Mouse (Mus musculus): Measurements from ENCODE around the gene 1810055G02Rik. TPM values are rescaled to one million over a fixed set of nuclear protein-coding genes. Genes with fewer than 3 reads are reported as not detected.

The 1810055G02Rik gene
- polyA plus RNA-seq, 1 experiment = 44.7 TPM

DNA sequence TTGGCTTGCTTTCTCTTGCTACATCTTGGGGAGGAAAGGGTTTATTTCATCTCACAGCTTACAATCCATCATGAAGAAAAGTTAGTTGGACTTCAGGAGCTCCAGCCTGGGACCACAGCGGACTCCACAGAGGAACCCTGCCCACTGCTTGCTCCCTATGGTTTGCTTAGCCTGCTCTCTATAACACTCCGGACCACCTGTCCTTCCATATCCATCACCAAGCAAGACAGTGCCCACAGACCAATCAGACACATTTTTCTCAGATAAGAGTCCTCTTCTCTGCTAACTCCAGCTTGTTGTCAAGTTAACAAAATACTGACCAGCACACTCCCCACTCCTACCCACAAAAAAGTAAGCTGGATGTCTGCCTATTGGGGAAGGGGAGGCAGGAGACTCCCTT lies 13.6 kb upstream of the 1810055G02Rik start:
- Histone ChIP-seq H3K27ac (ENCODE audit: insufficient read depth, low read length) (no peak overlapping the region), H3K4me3 (ENCODE audit: insufficient read depth, low read length) (no peak overlapping the region)
- TF ChIP-seq CTCF (IDR thresholded peaks at IDR 0.05; ENCODE audit: extremely low read depth, insufficient read depth, low read length) (no peak), POLR2A (IDR thresholded peaks at IDR 0.05; ENCODE audit: extremely low read depth, insufficient read depth, low read length) (no peak)

DNA sequence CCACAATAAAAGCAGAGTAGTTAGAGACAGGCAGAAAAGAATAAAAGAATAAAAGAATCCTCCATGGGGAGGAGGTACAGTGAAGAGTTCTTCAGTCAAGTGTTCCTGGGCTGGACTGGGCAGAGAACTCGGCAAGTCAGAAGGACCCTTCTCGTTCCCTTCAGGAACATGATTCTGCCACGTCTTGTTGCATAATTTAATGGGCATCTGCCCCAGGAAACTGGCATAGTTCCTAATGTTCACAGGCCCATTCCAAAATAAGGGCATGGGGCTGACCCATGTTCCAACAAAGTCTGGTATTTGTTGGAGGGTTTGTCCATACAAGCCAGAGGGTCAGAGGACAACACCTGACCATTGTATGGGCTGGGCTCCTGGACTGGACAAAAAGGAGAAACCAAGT lies 13.1 kb upstream of the 1810055G02Rik start:
- Histone ChIP-seq H3K4me1 (ENCODE audit: control insufficient read depth, insufficient read depth, low read length) (no peaks in the 10 kb centered on the region), H3K27ac (ENCODE audit: insufficient read depth, low read length) (no peak overlapping the region)
- TF ChIP-seq POLR2A (IDR thresholded peaks at IDR 0.05; ENCODE audit: extremely low read depth, insufficient read depth, low read length) (no peak), CTCF (IDR thresholded peaks at IDR 0.05; ENCODE audit: extremely low read depth, insufficient read depth, low read length) (no peak)

More for the DNA sequence above, 13.6 kb upstream of the 1810055G02Rik start:
- H3K4me1 ChIP-seq (ENCODE audit: control insufficient read depth, insufficient read depth, low read length) = no peaks in the 10 kb centered on the region

GRCm38 (mm10) chr19:3695471-3695870 lies 12.6 kb upstream of the 1810055G02Rik start:
- Histone ChIP-seq H3K4me1 (ENCODE audit: control insufficient read depth, insufficient read depth, low read length) (no peaks in the 10 kb centered on the region), H3K27ac (ENCODE audit: insufficient read depth, low read length) (no peak overlapping the region), H3K4me3 (ENCODE audit: insufficient read depth, low read length) (no peak overlapping the region)
- TF ChIP-seq CTCF (IDR thresholded peaks at IDR 0.05; ENCODE audit: extremely low read depth, insufficient read depth, low read length) (no peak), POLR2A (IDR thresholded peaks at IDR 0.05; ENCODE audit: extremely low read depth, insufficient read depth, low read length) (no peak)

More for the DNA sequence above, 13.1 kb upstream of the 1810055G02Rik start:
- H3K4me3 ChIP-seq (ENCODE audit: insufficient read depth, low read length) = no peak overlapping the region

DNA sequence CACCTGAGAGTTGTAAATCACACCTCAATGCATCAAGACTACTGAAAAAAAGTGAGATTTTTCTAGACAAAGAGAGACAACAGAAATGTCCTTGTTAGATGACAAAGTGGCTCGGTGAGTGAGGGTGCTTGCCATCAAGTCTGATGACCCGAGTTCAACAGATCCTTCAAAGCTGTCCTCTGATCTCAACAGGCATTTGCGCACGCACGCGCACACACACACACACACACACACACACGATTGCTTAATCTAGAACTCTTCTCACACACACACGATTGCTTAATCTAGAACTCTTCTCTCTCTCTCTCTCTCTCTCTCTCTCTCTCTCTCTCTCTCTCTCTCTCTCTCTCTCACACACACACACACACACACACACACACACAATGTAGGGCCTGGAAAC lies 12.1 kb upstream of the 1810055G02Rik start:
- Histone ChIP-seq H3K4me1 (ENCODE audit: control insufficient read depth, insufficient read depth, low read length) (no peaks in the 10 kb centered on the region), H3K4me3 (ENCODE audit: insufficient read depth, low read length) (no peak overlapping the region), H3K27ac (ENCODE audit: insufficient read depth, low read length) (no peak overlapping the region)
- TF ChIP-seq POLR2A (IDR thresholded peaks at IDR 0.05; ENCODE audit: extremely low read depth, insufficient read depth, low read length) (no peak), CTCF (IDR thresholded peaks at IDR 0.05; ENCODE audit: extremely low read depth, insufficient read depth, low read length) (no peak)

GRCm38 (mm10) chr19:3698035-3698434 lies 10.1 kb upstream of the 1810055G02Rik start:
- Histone ChIP-seq H3K27ac (ENCODE audit: insufficient read depth, low read length) (no peak overlapping the region), H3K4me3 (ENCODE audit: insufficient read depth, low read length) (no peak overlapping the region), H3K4me1 (ENCODE audit: control insufficient read depth, insufficient read depth, low read length) (no peaks in the 10 kb centered on the region)
- TF ChIP-seq CTCF (IDR thresholded peaks at IDR 0.05; ENCODE audit: extremely low read depth, insufficient read depth, low read length) (no peak), POLR2A (IDR thresholded peaks at IDR 0.05; ENCODE audit: extremely low read depth, insufficient read depth, low read length) (no peak)

DNA sequence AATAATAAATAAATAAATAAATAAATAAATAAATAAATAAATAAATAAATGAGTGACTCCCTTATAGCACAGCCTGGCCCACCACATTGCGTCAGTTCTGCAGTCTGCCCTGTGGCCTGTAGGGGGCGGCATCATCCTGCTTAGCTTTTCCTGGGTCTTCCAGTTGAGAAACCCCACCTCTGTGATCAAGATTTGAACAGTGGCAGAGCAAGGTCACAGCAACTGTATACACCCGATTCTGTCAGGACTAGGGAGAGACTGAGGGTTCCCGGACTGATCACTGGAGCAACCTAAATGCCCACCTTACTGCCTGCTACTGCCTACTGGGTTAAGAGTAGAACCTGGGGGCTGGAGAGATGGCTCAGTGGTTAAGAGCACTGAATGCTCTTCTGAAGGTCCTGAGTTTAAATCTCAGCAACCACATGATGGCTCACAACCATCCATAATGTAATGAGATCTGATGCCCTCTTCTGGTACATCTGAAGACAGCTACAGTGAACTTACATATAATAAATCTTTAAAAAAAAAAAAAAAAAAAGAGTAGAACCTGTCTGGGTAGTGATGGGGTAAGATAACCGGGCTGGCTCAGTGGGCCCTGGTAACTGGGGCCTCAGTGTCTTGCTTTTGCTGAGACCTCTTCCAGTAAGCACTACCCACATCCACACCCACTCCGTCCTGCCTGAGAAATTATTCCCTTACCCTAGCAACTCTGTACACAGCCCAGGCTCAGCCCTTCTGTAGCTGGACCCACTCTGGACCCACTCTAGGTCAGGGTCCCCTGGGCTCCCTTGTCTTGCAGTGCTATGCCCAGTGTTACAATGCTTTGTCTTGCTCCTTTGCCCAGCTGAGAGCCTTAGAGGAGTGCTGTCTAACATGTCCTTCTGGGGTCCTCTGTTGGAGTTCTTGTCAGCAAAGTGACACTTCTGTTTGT lies 8.3 kb upstream of the 1810055G02Rik start:
- Histone ChIP-seq H3K27ac (ENCODE audit: insufficient read depth, low read length) (no peak overlapping the region), H3K4me3 (ENCODE audit: insufficient read depth, low read length) (no peak overlapping the region), H3K4me1 (ENCODE audit: control insufficient read depth, insufficient read depth, low read length) (no peaks in the 10 kb centered on the region)
- TF ChIP-seq CTCF (IDR thresholded peaks at IDR 0.05; ENCODE audit: extremely low read depth, insufficient read depth, low read length) (peak; percentile 67), POLR2A (IDR thresholded peaks at IDR 0.05; ENCODE audit: extremely low read depth, insufficient read depth, low read length) (no peak)

DNA sequence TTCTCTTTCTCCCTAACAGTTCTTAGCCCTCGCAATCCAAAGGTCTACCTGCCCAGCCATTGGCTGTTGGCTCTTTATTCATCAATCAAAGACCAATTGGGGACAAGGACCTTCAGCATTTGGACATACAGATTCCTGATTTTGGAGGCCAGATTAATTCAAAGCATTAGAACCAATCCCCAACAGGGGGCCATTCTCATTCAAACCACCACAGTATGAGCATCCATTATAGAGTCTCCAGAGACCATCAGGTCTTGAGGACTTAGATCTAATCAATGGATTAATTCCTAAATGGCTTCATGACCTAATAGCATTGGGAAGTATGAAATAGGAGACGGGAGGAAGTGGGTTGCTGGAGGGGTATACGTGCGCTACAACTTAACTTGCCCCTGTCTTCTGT lies 5.6 kb upstream of the 1810055G02Rik start:
- no peak overlapping the region for H3K27ac ChIP-seq (ENCODE audit: insufficient read depth, low read length)
- H3K4me1 ChIP-seq (ENCODE audit: control insufficient read depth, insufficient read depth, low read length) = no peaks in the 10 kb centered on the region
- H3K4me3 ChIP-seq (ENCODE audit: insufficient read depth, low read length) = no peak overlapping the region
- TF ChIP-seq POLR2A (IDR thresholded peaks at IDR 0.05; ENCODE audit: extremely low read depth, insufficient read depth, low read length) (no peak), CTCF (IDR thresholded peaks at IDR 0.05; ENCODE audit: extremely low read depth, insufficient read depth, low read length) (no peak)

DNA sequence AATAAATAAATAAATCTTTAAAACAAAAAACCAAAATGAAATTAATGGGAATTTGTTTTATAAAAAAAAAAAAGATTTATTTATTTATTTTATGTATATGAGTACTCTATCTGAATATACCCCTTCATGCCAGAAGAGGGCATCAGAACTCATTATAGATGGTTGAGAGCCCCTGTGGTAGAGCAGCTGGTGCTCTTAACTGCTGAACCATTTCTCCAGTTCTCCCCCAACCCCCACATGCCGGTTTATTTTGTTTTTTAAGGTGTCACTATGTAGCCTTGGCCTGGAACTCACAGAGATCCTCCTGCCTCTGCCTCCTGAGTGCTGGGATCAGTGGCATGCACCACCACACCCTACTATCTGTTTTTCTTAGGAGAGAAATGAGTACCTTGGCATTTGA lies 1.8 kb upstream of the 1810055G02Rik start:
- no peak overlapping the region for H3K4me3 ChIP-seq (ENCODE audit: insufficient read depth, low read length)
- peaks cover 4% of the 10 kb centered on the region; the same call in 1 of the 2 replicates for H3K4me1 ChIP-seq (ENCODE audit: control insufficient read depth, insufficient read depth, low read length)

GRCm38 (mm10) chr19:3707553-3707952 lies 540 bp upstream of the 1810055G02Rik start:
- H3K4me1 ChIP-seq (ENCODE audit: control insufficient read depth, insufficient read depth, low read length) = peaks cover 4% of the 10 kb centered on the region; the same call in 1 of the 2 replicates
- TF ChIP-seq CTCF (IDR thresholded peaks at IDR 0.05; ENCODE audit: extremely low read depth, insufficient read depth, low read length) (no peak), POLR2A (IDR thresholded peaks at IDR 0.05; ENCODE audit: extremely low read depth, insufficient read depth, low read length) (no peak)
- H3K27ac ChIP-seq (ENCODE audit: insufficient read depth, low read length) = peak overlapping the region; percentile 19

More for the DNA sequence above, 1.8 kb upstream of the 1810055G02Rik start:
- no peak for TF ChIP-seq POLR2A (IDR thresholded peaks at IDR 0.05; ENCODE audit: extremely low read depth, insufficient read depth, low read length)
- no peak for TF ChIP-seq CTCF (IDR thresholded peaks at IDR 0.05; ENCODE audit: extremely low read depth, insufficient read depth, low read length)
- H3K27ac ChIP-seq (ENCODE audit: insufficient read depth, low read length) = no peak overlapping the region

More at GRCm38 (mm10) chr19:3707553-3707952, 540 bp upstream of the 1810055G02Rik start:
- peak overlapping the region; percentile 92 for H3K4me3 ChIP-seq (ENCODE audit: insufficient read depth, low read length)
